Mouse (Mus musculus) embryo, embryonic 9.5 days (tissue): ENCODE results near the gene Napsa.

Experiments used
- DNase-seq: peaks from one replicate; pipeline ENCODE4 v3.0.0-alpha.2; 2017; ENCODE audit errors: extremely low spot score

Napsa gene

GRCm38 (mm10) chr7:44538756-44539624 lies 33.2 kb upstream of the Napsa start:
- no peak for DNase-seq

- DNase-seq: no peak
Measured at GRCm38 (mm10) chr7:44542555-44542954, 29.6 kb upstream of the Napsa start.

GRCm38 (mm10) chr7:44543071-44543470 lies 29.1 kb upstream of the Napsa start:
- DNase-seq: no peak

- no peak for DNase-seq
Measured at GRCm38 (mm10) chr7:44546274-44546673, 25.9 kb upstream of the Napsa start.

GRCm38 (mm10) chr7:44547041-44547440 lies 25.1 kb upstream of the Napsa start:
- DNase-seq: no peak

GRCm38 (mm10) chr7:44547725-44548124 lies 24.5 kb upstream of the Napsa start:
- DNase-seq: no peak

GRCm38 (mm10) chr7:44548497-44549087 lies 23.6 kb upstream of the Napsa start, which contains the start of gene Pold1:
TSS of gene Pold1 (minus strand) at chr7:44548849.
- DNase-seq: peak; percentile 100

- DNase-seq: no peak
Measured at GRCm38 (mm10) chr7:44549621-44550408, 22.4 kb upstream of the Napsa start.

GRCm38 (mm10) chr7:44550409-44550678 lies 21.8 kb upstream of the Napsa start:
- DNase-seq: no peak

- no peak for DNase-seq
Measured at GRCm38 (mm10) chr7:44551301-44551700, 20.9 kb upstream of the Napsa start.

- no peak for DNase-seq
Measured at GRCm38 (mm10) chr7:44551731-44552130, 20.4 kb upstream of the Napsa start.

- DNase-seq: no peak
Measured at GRCm38 (mm10) chr7:44552141-44552908, 19.9 kb upstream of the Napsa start.

- DNase-seq: peak; percentile 94
Measured at GRCm38 (mm10) chr7:44553196-44553764, 18.9 kb upstream of the Napsa start.

GRCm38 (mm10) chr7:44553826-44554225 lies 18.4 kb upstream of the Napsa start, which contains the start of gene Nr1h2:
TSS of gene Nr1h2 (minus strand) at chr7:44553951.
- peak; percentile 93 for DNase-seq

GRCm38 (mm10) chr7:44557629-44558028 lies 14.6 kb upstream of the Napsa start:
- DNase-seq: no peak

- peak; percentile 76 for DNase-seq
Measured at GRCm38 (mm10) chr7:44560435-44561400, 11.5 kb upstream of the Napsa start.

GRCm38 (mm10) chr7:44563284-44563683 lies 8.9 kb upstream of the Napsa start:
- no peak for DNase-seq

GRCm38 (mm10) chr7:44564486-44564885 lies 7.7 kb upstream of the Napsa start:
- no peak for DNase-seq

GRCm38 (mm10) chr7:44565414-44565813 lies 6.8 kb upstream of the Napsa start:
- no peak for DNase-seq

GRCm38 (mm10) chr7:44568803-44569202 lies 3.4 kb upstream of the Napsa start:
- DNase-seq: no peak
